Mouse (Mus musculus): ENCODE results near the gene Gdf1.

Gene Gdf1

DNA sequence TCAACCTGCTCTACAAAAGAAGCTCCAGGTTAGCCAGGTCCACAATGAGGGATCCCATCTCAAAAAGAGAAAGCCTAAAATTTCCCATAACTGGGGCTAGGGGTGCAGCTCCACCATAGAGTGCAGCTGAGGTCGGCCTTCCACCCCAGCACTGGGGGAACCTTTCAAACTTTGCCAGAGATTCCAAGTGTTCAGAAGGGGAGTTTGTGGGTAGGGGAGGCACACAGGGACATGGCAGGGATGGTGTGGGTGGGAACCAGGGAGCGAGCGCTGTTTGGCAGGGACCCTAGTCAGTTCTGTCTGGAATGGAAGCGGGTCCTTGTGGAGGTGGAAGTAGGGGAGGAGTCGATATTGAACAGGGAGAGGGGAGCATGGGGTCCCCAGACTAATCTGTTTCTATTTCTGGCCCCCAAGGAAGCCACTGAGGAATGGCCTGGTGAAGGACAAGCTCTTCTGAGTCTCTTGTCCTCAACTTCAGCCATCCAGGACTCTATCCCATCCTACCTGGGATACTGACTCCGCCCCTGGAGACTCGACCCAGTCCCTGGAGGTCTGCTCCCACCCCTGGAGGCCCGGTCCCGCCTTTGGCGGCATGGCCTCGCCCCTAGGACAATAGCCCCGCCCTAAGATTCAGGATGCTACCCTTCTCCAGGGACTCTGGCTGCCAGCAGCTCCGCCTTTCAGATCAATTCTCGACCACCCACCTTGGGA, at the start of gene Gdf1:
Gdf1 (plus strand) TSS at position 694 of the 711 bp plus-strand sequence.
- no peak for DNase-seq (ENCODE audit: low spot score)

DNA sequence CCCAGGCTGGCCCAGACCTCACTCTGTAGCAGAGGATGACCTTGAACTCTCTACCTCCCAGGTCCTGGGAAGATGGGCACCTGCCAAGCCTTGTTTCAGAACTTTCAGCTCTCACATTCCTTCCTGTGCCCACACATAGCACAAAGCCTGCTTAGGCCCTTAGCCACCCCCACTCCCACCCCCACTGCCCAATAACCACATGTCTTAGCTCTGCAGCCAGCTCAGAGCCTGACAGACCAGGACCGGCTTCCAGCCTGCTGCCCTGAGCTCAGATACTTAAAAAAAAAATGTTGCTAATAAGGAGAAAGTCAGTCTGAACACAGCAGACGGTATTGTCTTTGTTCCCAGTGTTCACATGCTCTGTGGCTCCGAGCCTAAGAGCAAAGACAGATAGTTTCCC, 48.6 kb upstream of the Gdf1 start:
- DNase-seq (ENCODE audit: low spot score): no peak

- peak; percentile 57 for DNase-seq (ENCODE audit: low spot score)
Observed at GRCm38 (mm10) chr8:70282603-70283135, 46.9 kb upstream of the Gdf1 start, which contains the start of gene Homer3. Gene Homer3, plus strand, starts transcription at chr8:70282827.

DNA sequence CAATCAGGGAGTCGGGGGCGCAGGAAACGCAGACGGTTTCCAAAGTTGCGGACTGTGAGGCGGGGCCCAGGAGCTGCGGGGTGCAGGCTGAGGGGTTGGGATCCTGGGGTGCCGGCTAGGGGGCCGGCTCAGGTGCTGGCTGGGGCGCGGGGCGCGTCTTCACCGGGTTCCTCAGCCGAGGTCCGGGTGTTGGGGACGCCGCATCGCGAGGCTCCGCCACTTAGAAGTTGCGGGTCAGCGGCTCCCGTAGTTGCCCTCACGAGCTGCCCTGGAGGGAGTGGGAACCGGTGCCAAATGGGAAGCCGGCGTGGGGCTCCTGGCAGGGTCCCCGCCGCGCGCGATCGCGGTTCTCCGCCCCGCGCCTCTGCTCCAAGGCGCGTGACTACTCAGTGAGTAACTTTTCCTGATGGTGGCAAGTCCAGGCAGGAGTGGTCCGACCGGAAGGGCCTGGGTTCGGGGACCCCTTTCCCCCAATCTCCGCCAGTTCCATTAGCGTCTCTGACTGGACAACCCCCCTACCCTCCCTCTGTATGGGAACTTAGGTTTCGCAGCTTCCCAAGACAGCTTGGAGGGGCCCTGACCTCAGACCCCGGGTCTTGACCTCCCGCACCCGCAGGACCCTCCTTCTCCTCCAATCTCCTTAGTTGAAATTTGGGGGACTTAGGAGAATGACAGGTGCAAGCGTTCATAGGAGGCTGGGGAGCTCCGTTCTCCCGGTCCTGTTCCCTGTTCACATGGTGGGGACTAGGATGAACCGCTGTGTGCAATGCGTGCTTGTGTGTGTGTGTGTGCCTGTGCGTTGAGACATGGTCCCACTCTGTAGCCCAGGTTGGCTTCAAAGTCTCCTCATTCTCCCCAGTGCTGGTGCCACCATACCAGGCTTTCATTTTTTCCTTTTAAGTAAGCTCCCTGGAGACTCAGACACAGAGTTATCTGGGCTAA, 46.2 kb upstream of the Gdf1 start:
- DNase-seq (ENCODE audit: low spot score): no peak

GRCm38 (mm10) chr8:70284421-70284820, 45.2 kb upstream of the Gdf1 start:
- no peak for DNase-seq (ENCODE audit: low spot score)

GRCm38 (mm10) chr8:70285304-70285703, 44.3 kb upstream of the Gdf1 start:
- DNase-seq (ENCODE audit: low spot score): no peak

- DNase-seq (ENCODE audit: low spot score): no peak
Observed at GRCm38 (mm10) chr8:70286737-70287136, 42.9 kb upstream of the Gdf1 start.

GRCm38 (mm10) chr8:70293988-70294405, 35.6 kb upstream of the Gdf1 start:
- DNase-seq (ENCODE audit: low spot score): no peak

DNA sequence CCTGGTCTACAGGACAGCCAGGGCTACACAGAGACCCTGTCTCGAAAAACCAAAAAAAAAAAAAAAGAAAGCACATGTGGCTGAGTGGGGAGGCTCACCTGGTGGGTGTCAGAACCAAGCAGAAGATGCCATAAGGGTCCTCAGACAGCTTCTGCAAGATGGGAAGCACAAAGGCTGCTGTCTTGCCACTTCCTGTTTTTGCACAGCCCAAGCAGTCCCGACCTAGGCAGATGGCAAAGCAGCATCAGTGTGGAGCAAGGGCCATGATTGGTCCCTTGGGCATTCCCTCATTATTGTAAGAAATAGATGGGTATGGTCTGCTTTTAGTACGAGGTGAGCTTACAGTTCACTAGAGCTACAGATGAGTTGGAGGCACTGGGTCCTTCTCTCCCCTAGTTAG, 28.7 kb upstream of the Gdf1 start:
- no peak for DNase-seq (ENCODE audit: low spot score)

DNA sequence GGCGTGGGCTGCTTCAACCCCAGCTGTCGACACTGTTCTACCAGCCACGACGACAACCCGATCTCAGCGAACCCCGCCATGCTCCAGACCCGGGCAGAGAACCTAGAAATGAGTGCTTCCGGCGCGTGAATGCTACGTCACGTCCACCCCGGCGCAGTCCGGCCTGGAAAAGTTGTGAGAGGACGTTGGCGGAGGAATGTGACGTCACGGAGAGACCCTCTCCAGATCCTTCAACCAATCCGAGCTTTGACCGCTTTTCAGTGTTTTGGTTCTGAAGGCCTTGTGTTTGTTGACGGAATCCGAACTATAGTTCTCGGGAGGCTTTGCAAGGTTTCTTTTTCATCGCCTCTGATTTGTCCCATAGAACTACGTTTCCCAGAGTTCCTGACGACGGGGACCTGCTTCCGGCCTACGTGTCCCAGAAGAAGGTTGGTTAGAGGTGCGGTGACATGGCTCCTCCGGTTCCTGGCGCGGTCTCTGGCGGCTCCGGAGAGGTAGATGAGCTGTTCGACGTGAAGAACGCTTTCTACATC, 27.2 kb upstream of the Gdf1 start, which contains the start of the genes Ddx49 and Cope:
Ddx49 (minus strand) TSS at position 132 of the 533 bp plus-strand sequence.
Cope (plus strand) TSS at position 161 of the 533 bp plus-strand sequence.
- peak; percentile 88 for DNase-seq (ENCODE audit: low spot score)

DNA sequence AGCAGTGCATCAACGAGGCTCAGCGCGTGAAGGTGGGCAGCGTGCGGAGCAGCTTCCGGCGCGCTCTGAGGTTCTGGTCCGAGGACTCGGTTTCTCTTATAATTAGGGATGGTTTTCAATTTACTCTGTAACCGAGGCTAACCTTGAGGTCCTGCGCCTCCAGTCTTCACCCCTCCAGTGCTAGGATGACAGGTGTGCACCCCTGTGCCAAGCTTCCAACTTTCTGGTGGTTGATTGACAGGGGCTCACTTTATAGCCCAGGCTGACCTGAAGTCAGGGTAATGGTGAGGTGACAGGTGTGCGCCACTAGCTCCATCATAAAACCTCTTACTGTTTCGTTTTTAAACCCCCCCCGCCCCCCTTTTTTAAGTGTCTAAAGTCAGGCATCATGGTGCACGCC, 26.7 kb upstream of the Gdf1 start:
- DNase-seq (ENCODE audit: low spot score): no peak

- no peak for DNase-seq (ENCODE audit: low spot score)
Observed at GRCm38 (mm10) chr8:70309311-70309710, 20.3 kb upstream of the Gdf1 start.

GRCm38 (mm10) chr8:70313399-70313798, 16.2 kb upstream of the Gdf1 start:
- DNase-seq (ENCODE audit: low spot score): no peak

- DNase-seq (ENCODE audit: low spot score): no peak
Observed at GRCm38 (mm10) chr8:70315624-70316510, 13.8 kb upstream of the Gdf1 start, which contains the start of gene Cers1. Gene Cers1, plus strand, starts transcription at chr8:70315775.

- DNase-seq (ENCODE audit: low spot score): no peak
Observed at GRCm38 (mm10) chr8:70316511-70317504, 12.8 kb upstream of the Gdf1 start.

DNA sequence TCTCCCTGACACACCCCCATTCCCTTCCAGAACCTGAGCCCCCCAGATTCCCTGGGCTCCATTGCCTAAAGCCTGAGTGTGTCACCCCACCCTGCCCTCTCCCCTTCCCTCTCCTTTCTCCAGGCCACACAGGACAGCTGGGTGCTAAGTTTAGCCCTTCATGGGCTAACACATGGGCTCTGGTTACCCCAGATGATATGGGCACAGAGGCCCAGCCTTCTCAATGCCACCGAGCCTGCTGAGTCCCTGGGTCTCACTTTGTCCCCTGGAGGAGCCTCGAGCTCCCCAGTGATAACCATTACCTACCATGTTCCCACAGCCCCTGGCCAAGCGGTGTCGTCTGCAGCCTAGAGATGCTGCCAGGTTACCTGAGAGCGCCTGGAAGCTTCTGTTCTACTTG, 11.7 kb upstream of the Gdf1 start:
- no peak for DNase-seq (ENCODE audit: low spot score)

GRCm38 (mm10) chr8:70323716-70324115, 5.9 kb upstream of the Gdf1 start:
- DNase-seq (ENCODE audit: low spot score): no peak

DNA sequence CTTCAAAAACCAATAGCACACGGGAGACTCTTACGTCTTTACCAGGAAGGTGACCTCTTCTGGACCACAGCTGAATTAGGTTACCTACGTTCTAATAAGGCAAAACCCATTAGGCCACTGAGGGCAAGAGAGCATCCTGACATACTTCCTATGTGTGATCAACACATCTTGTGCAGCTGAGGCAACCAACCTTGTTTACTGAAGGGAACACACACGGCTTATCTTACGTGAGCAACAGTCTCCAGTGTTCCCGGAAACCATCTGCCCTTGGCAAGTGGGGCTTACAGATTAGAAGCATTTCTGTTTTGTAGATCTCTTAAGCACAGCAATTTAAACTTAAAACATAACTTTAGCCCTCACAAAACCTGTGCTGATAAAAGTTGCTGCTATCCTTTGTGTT, 2.1 kb upstream of the Gdf1 start:
- DNase-seq (ENCODE audit: low spot score): peak; percentile 75

GRCm38 (mm10) chr8:70329835-70330740, 471 bp downstream of the Gdf1 start:
- DNase-seq (ENCODE audit: low spot score): no peak

All from c-Kit-positive CD71-positive TER-119-positive erythroid progenitor cells, embryonic 14.5 days (primary cell).